Mouse (Mus musculus) MEL (cell line): Measurements from ENCODE around the gene Nrp1.

Experiments
- CHD2 ChIP-seq: IDR thresholded peaks from 2 replicates; pipeline ENCODE4 v1.6.1; 2011; ENCODE audit warnings: low read length, improper control_type of control experiment
- CTCF ChIP-seq, 3 experiments: IDR thresholded peaks in 2 of 3; conservative IDR thresholded peaks in 1 of 3; 2 replicates each; pipeline ENCODE4 v1.5.1; 2011 to 2012; ENCODE audit warnings: low read length in 3 of 3, low read depth in 2 of 3, mild to moderate bottlenecking in 2 of 3, improper control_type of control experiment in 1 of 3, inconsistent platforms in 1 of 3, mixed read lengths in 1 of 3, moderate library complexity in 1 of 3; ENCODE audit not compliant: control insufficient read depth in 1 of 3, insufficient read depth in 1 of 3, poor library complexity in 1 of 3, severe bottlenecking in 1 of 3
- ELF1 ChIP-seq: IDR thresholded peaks from 2 replicates; pipeline ENCODE4 v1.6.1; 2014; ENCODE audit warnings: low read depth, mild to moderate bottlenecking, inconsistent platforms, low read length, improper control_type of control experiment, moderate library complexity
- MAFK ChIP-seq: IDR thresholded peaks from 2 replicates; pipeline ENCODE4 v1.6.1; 2011; ENCODE audit warnings: low read depth, mild to moderate bottlenecking, low read length, improper control_type of control experiment, borderline replicate concordance

- TF ChIP-seq ELF1: no peak
- no peak for TF ChIP-seq CTCF (IDR thresholded peaks at IDR 0.05 in 2 of 3, conservative IDR thresholded peaks at IDR 0.05 in 1 of 3; ENCODE audit: control insufficient read depth in 1 of 3, insufficient read depth in 1 of 3, low read depth in 2 of 3, low read length in 3 of 3, poor library complexity in 1 of 3, severe bottlenecking in 1 of 3)
- no peak for TF ChIP-seq MAFK
- TF ChIP-seq CHD2: no peak
Measured at GRCm38 (mm10) chr8:128534442-128534871, 176.1 kb downstream of the Nrp1 start.
